Mouse (Mus musculus) C3H10T1/2 (cell line): ENCODE measurements around the gene Cenpl. TPM values are rescaled to one million over a fixed set of nuclear protein-coding genes. Genes with fewer than 3 reads are reported as not detected.

Experiments
- polyA plus RNA-seq, 2 experiments: library from polyadenylated mRNA; unstranded; fragments of >200 nt; fragmentation: generic; extraction: Trizol; gene quantifications; one replicate each; pipeline ENCODE4 v1.2.1; 2012; ENCODE audit warnings: missing spikeins in 2 of 2

The Cenpl gene
- 1 to 10 TPM in 1 of 2 experiments, under 1 TPM in 1; 0.94 to 7.6 TPM for polyA plus RNA-seq

DNA sequence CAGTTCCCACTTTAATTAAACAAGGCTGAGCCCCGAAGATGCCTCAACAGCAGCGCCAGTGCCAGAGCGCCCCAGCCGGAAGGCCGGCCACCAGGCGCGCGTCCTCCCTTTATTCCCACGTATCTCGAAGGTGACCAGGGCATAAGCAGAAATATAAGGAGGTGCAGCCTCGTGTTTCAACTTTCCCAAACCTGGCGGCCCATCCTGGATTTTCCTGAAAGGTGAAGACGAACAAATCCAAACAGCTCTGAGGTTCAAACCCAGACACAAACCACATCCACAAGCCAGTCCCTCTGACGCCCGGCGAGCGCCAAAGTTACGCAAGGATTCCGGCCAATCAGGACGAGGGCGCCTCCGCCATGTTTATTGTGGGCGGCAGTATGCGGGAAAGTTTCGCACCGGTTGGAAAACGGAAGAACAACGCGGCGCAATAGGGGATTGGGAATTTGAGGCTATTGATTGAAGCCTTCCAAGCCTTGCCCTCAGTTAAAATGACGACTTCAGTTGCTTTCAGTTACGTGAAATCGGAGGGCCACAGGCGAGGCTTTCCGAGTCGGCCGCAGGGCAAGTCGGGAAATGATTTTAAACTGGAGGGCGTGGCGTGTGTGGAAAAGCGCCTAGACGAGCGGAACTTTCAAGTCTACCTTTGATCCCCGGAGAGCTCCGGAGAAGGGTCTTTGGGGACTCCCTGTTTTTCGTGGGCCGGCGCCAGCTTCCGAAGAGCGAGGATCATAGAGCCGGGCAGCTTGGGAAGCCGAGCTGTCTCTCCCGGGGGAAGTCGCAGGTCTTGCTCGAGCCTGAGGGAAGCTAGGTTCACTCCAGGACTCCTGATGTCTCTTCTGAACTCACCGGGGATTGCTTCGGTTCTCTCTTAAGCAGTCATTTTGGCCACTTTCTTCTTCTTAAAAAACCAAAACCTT lies at the start of gene Cenpl, which contains the start of gene Dars2:
Cenpl (plus strand) TSS at position 362 of the 920 bp plus-strand sequence.
Dars2 (minus strand) TSS at position 307 of the 920 bp plus-strand sequence.

DNA sequence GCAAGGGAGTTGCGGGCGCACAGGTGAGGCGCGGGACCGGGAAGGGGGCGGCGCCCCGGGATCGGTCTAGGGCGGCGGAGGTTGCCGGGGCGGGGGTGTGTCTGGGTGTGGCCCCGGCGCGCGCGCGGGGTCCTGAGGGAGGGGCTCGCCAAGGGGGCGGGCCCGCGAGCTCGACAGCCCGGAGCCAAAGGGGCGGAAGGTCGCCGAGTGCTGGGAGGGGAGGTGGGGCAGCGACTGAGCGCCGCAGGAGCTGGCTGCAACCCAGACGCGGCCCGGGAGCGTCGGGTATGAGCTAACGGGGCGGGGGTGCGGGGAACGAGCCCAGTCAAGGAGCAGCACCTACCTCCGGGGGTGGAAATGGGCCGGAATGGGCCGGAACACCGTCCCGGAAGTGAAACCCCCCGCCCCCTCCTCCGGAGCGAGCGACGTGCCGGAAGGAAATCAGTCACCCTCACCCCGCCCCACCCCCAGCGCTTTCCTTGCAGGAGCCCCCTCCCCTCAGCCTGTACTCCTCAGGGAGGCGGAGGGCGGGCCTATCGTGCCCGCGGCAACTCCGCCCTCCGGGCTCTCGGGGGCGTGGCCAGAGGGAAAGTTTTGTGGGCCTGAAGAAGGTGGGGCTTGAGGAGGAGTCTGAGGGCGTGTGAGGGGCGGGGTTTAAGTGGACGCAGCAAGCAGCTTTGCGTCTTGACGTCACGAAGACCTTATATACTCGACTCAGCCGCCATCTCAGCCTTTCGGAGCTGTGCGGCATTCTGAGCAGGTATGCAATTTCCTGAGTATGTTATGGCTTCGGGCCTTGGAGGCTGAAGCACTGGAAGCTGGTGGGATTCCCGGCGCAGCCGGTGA lies 35.9 kb upstream of the Cenpl start, which contains the start of gene Zbtb37:
Zbtb37 (minus strand) TSS at position 415 of the 846 bp plus-strand sequence.

DNA sequence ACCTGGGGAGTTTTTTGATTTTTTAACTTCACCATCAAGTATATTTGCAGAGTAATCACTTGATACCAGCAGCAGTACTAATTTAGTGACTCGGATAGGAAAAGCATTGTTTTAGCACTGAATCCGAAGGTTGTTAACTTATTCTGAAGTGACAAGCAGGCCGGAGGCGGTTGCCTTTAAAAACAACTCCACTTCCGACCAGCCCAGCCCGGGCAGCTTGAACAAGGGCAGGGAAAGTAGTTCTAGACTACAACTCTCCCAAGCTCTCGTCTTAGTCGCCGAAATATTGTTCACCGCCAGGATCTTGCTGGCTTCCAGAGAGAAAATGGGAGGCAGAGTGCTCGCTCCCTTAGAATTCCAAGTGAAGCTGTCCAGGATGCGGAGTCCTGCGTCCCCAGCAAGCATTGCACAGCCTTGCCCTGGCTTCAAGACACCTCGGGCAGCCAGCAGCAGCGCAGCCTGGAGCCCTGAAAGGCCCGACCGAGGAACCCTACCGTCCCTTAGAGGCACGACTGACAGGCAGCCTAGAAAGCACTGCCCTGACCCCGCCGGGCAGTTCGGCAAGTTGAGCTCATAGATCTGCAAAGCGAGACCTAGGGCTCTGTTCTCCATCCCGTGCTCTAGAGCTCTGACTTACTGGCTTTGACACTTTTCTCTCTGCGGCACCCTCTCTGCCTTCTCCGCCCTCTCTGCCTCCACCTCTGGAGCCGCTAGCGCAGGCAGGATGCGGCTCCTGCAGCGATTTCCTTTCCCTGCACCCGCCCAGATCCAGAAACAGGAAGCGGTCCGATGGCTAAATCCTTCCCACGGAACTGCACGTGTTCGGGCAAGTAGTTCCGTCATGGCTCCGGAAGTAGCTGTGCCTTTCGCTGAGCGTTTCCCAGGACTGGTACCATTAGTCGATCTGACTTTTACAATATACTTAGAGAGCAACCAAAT lies 60.5 kb downstream of the Cenpl start, which contains the start of gene Klhl20:
Klhl20 (minus strand) TSS at position 786 of the 939 bp plus-strand sequence.

Other genes starting within 250 kb of the Cenpl start
- gene Rc3h1, start 164.3 kb upstream of the Cenpl start, polyA plus RNA-seq = 1 to 10 TPM in 1 of 2 experiments, under 1 TPM in 1; 0.33 to 2.0 TPM
- under 1 TPM; 0.05 to 0.84 TPM for gene Serpinc1, start 92.1 kb upstream of the Cenpl start, polyA plus RNA-seq
- gene Zbtb37, start 35.9 kb upstream of the Cenpl start, polyA plus RNA-seq = 1 to 10 TPM in 1 of 2 experiments, under 1 TPM in 1; 0.07 to 1.2 TPM
- 10 to 100 TPM in 1 of 2 experiments, 1 to 10 TPM in 1; 9.2 to 21.1 TPM for gene Dars2, start 55 bp upstream of the Cenpl start, polyA plus RNA-seq
- gene Klhl20, start 60.8 kb downstream of the Cenpl start, polyA plus RNA-seq = 1 to 10 TPM in 1 of 2 experiments, under 1 TPM in 1; 0.78 to 4.4 TPM
- gene Ankrd45, start 72.0 kb downstream of the Cenpl start, polyA plus RNA-seq = not detected
- not detected for gene Tex50, start 88.6 kb downstream of the Cenpl start, polyA plus RNA-seq
- 100 to 1,000 TPM; 113 to 252 TPM for gene Prdx6, start 180.5 kb downstream of the Cenpl start, polyA plus RNA-seq